Mouse (Mus musculus) liver, adult 2 months (tissue): ENCODE results near the gene Aff3.

Source experiments
- CTCF ChIP-seq: fragments of 200-500 bp; IDR thresholded peaks from 2 replicates; pipeline ENCODE4 v1.5.1; 2011; ENCODE audit warnings: low read depth, low read length, control low read depth
- POLR2A ChIP-seq: fragments of 200-500 bp; IDR thresholded peaks from 2 replicates; pipeline ENCODE4 v1.6.1; 2011; ENCODE audit warnings: low read length, control low read depth; ENCODE audit not compliant: insufficient read depth; ENCODE audit errors: extremely low read depth

DNA sequence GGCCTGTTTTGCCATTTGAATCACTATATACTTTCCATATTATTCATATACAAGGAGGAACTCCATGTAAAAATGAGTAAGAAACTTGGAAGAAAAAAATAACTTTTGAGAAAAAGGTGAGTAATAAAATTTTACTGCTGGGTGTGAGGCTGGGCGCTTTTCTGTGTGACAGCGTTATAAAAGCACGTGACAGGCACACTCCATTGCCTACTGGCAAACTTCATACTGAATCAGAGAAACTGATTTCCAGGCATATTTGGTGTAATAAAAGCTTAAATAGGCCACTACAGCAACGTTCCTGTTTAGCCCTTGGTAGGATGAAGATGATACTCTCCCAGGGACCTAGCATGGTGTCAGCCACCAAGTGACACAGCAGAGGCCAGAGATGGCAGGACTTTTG lies 310.2 kb downstream of the Aff3 start:
- TF ChIP-seq POLR2A (no peak), CTCF (no peak)
